Mouse (Mus musculus) heart, adult 2 months (tissue): ENCODE data around the gene Abtb1. TPM values are rescaled to one million over a fixed set of nuclear protein-coding genes. Genes with fewer than 3 reads are reported as not detected.

ENCODE experiments used
- DNase-seq, 2 experiments: peaks; one replicate each; pipeline ENCODE4 v3.0.0; 2021
- H3K27ac ChIP-seq: fragments of 200-600 bp; 2 replicates; pipeline ENCODE4 v1.8.1; 2022
- H3K27me3 ChIP-seq: fragments of 200-500 bp; 2 replicates; pipeline ENCODE4 v1.6.1; 2012; ENCODE audit warnings: mild to moderate bottlenecking, low read length, inconsistent platforms, mixed read lengths; ENCODE audit not compliant: control insufficient read depth, insufficient read depth
- H3K36me3 ChIP-seq: fragments of 200-500 bp; 2 replicates; pipeline ENCODE4 v1.6.1; 2012; ENCODE audit warnings: low read length, inconsistent platforms; ENCODE audit not compliant: control insufficient read depth, insufficient read depth
- H3K4me1 ChIP-seq: fragments of 200-500 bp; 2 replicates; pipeline ENCODE4 v1.6.1; 2011; ENCODE audit warnings: low read length; ENCODE audit not compliant: control insufficient read depth, insufficient read depth
- H3K4me3 ChIP-seq: fragments of 200-600 bp; 2 replicates; pipeline ENCODE4 v1.8.1; 2022
- H3K79me2 ChIP-seq: fragments of 200-500 bp; replicated peaks from 2 replicates; pipeline ENCODE4 v1.6.1; 2012; ENCODE audit warnings: mild to moderate bottlenecking, inconsistent platforms, low read length, moderate library complexity, mixed read lengths; ENCODE audit not compliant: control insufficient read depth, insufficient read depth
- H3K9ac ChIP-seq: fragments of 200-500 bp; 2 replicates; pipeline ENCODE4 v1.6.1; 2012; ENCODE audit warnings: low read depth, mild to moderate bottlenecking, control low read depth, inconsistent platforms, low read length, mixed read lengths
- CTCF ChIP-seq: fragments of 200-600 bp; IDR thresholded peaks from 2 replicates; pipeline ENCODE4 v1.8.1; 2022; ENCODE audit warnings: antibody characterized with exemption, mild to moderate bottlenecking, moderate library complexity
- EP300 ChIP-seq: fragments of 200-500 bp; IDR thresholded peaks from 2 replicates; pipeline ENCODE4 v1.6.1; 2011; ENCODE audit warnings: low read depth, low read length, control low read depth; ENCODE audit not compliant: insufficient read depth
- POLR2A ChIP-seq: fragments of 200-500 bp; IDR thresholded peaks from 2 replicates; pipeline ENCODE4 v1.6.1; 2011; ENCODE audit warnings: mild to moderate bottlenecking, low read depth, low read length, control low read depth; ENCODE audit not compliant: insufficient read depth
- WGBS: fragments of 180-500 bp; shearing (Covaris S2); methylation state at CpG from one replicate; pipeline ENCODE4 v1.1.7; 2018; 5-methylcytosine and 5-hydroxymethylcytosine counted together
- intact Hi-C: fragments of 180-260 bp; cut with DNase I; formaldehyde crosslinking; loops from one replicate; pipeline ENCODE4 v1.15.1; 2025
- polyA plus RNA-seq: library from polyadenylated mRNA; depleted of rRNA; stranded (reverse); fragments of >200 nt; gene quantifications from 2 replicates; pipeline ENCODE4 v1.2.3, GENCODE M21; 2012
- total RNA-seq, 2 experiments: library from RNA; stranded (reverse); gene quantifications; 2 replicates each; pipeline ENCODE4 v1.2.3; 2021

Gene Abtb1
- total and polyA plus RNA-seq, 3 experiments = 19.7 to 46.2 (median 22.7) TPM

- Histone ChIP-seq H3K27ac (no peak overlapping the region), H3K79me2 (no peaks in the 10 kb centered on the region), H3K36me3 (no peaks in the 10 kb centered on the region), H3K4me1 (peaks cover 3% of the 10 kb centered on the region; the same call in 1 of the 2 replicates), H3K4me3 (no peak overlapping the region), H3K9ac (no peak overlapping the region), H3K27me3 (no peaks in the 10 kb centered on the region)
- no peak for TF ChIP-seq POLR2A
- TF ChIP-seq CTCF = no peak
- TF ChIP-seq EP300 = no peak
- DNase-seq = no peak
- WGBS = 67% methylated on average over 7 of the region's 7 CpGs
- intact Hi-C loops = no loop called here
Observed at GRCm38 (mm10) chr6:88858341-88858740, 16.6 kb upstream of the Abtb1 start.

- TF ChIP-seq EP300 = no peak
- TF ChIP-seq POLR2A = no peak
- TF ChIP-seq CTCF = no peak
- DNase-seq = no peak
- Histone ChIP-seq H3K27ac (peak overlapping the region; percentile 79), H3K4me1 (peaks cover 3% of the 10 kb centered on the region; the same call in 1 of the 2 replicates), H3K27me3 (no peaks in the 10 kb centered on the region), H3K79me2 (no peaks in the 10 kb centered on the region), H3K9ac (peak overlapping the region; percentile 41; the same call in 1 of the 2 replicates), H3K36me3 (no peaks in the 10 kb centered on the region), H3K4me3 (no peak overlapping the region)
- intact Hi-C loops = no loop called here
- WGBS = 78% methylated on average over 6 of the region's 6 CpGs
Observed at GRCm38 (mm10) chr6:88857830-88858229, 16.0 kb upstream of the Abtb1 start.

- Histone ChIP-seq H3K27me3 (no peaks in the 10 kb centered on the region), H3K4me3 (no peak overlapping the region), H3K79me2 (no peaks in the 10 kb centered on the region), H3K36me3 (no peaks in the 10 kb centered on the region), H3K4me1 (peaks cover 3% of the 10 kb centered on the region; the same call in 1 of the 2 replicates), H3K9ac (peak overlapping the region; percentile 41), H3K27ac (peak overlapping the region; percentile 79)
- intact Hi-C loops = no loop called here
- TF ChIP-seq EP300 = 0 out of 2 replicates have a peak, but pooled peaks have one; percentile 54
- 0 out of 2 replicates have a peak, but pooled peaks have one; percentile 36 for TF ChIP-seq POLR2A
- TF ChIP-seq CTCF = peak; percentile 62
- peak; percentile 59 to 78 for DNase-seq
- WGBS = 14% methylated on average over 9 of the region's 9 CpGs
Observed at GRCm38 (mm10) chr6:88857249-88857648, 15.5 kb upstream of the Abtb1 start.

- intact Hi-C loops = loop anchor here (1.0 kb wide), 1 partner anchor 306 kb away; no protein-coding TSS in a partner anchor
- H3K27me3 ChIP-seq = no peaks in the 10 kb centered on the region
- WGBS = 25% methylated on average over 5 of the region's 5 CpGs
Observed at GRCm38 (mm10) chr6:88855636-88856035, 13.9 kb upstream of the Abtb1 start.

GRCm38 (mm10) chr6:88854509-88854908, 12.7 kb upstream of the Abtb1 start:
- DNase-seq = no peak
- Histone ChIP-seq H3K4me1 (peaks cover 8% of the 10 kb centered on the region), H3K36me3 (no peaks in the 10 kb centered on the region), H3K9ac (no peak overlapping the region), H3K4me3 (no peak overlapping the region), H3K27me3 (no peaks in the 10 kb centered on the region), H3K79me2 (no peaks in the 10 kb centered on the region), H3K27ac (no peak overlapping the region)
- 71% methylated on average over 5 of the region's 5 CpGs for WGBS
- TF ChIP-seq POLR2A = no peak
- no peak for TF ChIP-seq CTCF
- intact Hi-C loops = no loop called here

More at GRCm38 (mm10) chr6:88855636-88856035, 13.9 kb upstream of the Abtb1 start:
- Histone ChIP-seq H3K79me2 (no peaks in the 10 kb centered on the region), H3K4me3 (no peak overlapping the region), H3K36me3 (no peaks in the 10 kb centered on the region), H3K4me1 (peaks cover 3% of the 10 kb centered on the region; the same call in 1 of the 2 replicates), H3K9ac (no peak overlapping the region), H3K27ac (no peak overlapping the region)
- DNase-seq = no peak
- TF ChIP-seq POLR2A (no peak), CTCF (peak; percentile 77)

- WGBS = 58% methylated on average over 7 of the region's 7 CpGs
- no peaks in the 10 kb centered on the region for H3K27me3 ChIP-seq
- intact Hi-C loops = no loop called here
- peak overlapping the region; percentile 57 for H3K27ac ChIP-seq
- no peaks in the 10 kb centered on the region for H3K79me2 ChIP-seq
- no peaks in the 10 kb centered on the region for H3K36me3 ChIP-seq
- no peak overlapping the region for H3K9ac ChIP-seq
- H3K4me1 ChIP-seq = peaks cover 5% of the 10 kb centered on the region
- DNase-seq = no peak
- no peak overlapping the region for H3K4me3 ChIP-seq
- TF ChIP-seq CTCF (peak; percentile 53), EP300 (no peak)
Observed at GRCm38 (mm10) chr6:88850034-88850433, 8.2 kb upstream of the Abtb1 start.
